Mouse (Mus musculus) heart, postnatal 0 days (tissue): ENCODE measurements around the gene Rgsl1.

ENCODE experiments used
- CTCF ChIP-seq: IDR thresholded peaks from 2 replicates; pipeline ENCODE4 v1.5.1; 2016; ENCODE audit warnings: antibody characterized with exemption, control low read depth, low read depth
- EP300 ChIP-seq: IDR thresholded peaks from 2 replicates; pipeline ENCODE4 v1.6.1; 2016; ENCODE audit warnings: antibody characterized with exemption, low read depth

GRCm38 (mm10) chr1:153830746-153831145 is 13.2 kb downstream of the Rgsl1 start:
- no peak for TF ChIP-seq EP300
- TF ChIP-seq CTCF: no peak
